Mouse (Mus musculus) forebrain, postnatal 0 days (tissue): Measurements from ENCODE around the gene Cfap65. TPM values are rescaled to one million over a fixed set of nuclear protein-coding genes. Genes with fewer than 3 reads are reported as not detected.

Experiments used
- ATAC-seq: fragments of 200-750 bp; cut with Nextera tagmentation; 2 replicates; pipeline ENCODE4 v1.8.0; 2017; ENCODE audit warnings: mild to moderate bottlenecking, moderate library complexity
- DNase-seq: peaks from one replicate; pipeline ENCODE4 v3.0.0-alpha.2; 2015
- H3K27ac ChIP-seq: fragments of 300-500 bp; sonication (generic); 2 replicates; pipeline ENCODE4 v1.5.1; 2014; ENCODE audit warnings: low read depth, mild to moderate bottlenecking, antibody characterized with exemption, low read length, moderate library complexity, mixed read lengths
- H3K27me3 ChIP-seq: fragments of 300-500 bp; sonication (generic); 2 replicates; pipeline ENCODE4 v1.6.1; 2014; ENCODE audit warnings: mild to moderate bottlenecking, low read length, mixed read lengths; ENCODE audit not compliant: insufficient read depth
- H3K36me3 ChIP-seq: fragments of 300-500 bp; sonication (generic); 2 replicates; pipeline ENCODE4 v1.6.1; 2014; ENCODE audit warnings: mild to moderate bottlenecking, moderate library complexity; ENCODE audit not compliant: insufficient read depth
- H3K4me1 ChIP-seq: fragments of 300-500 bp; sonication (generic); 2 replicates; pipeline ENCODE4 v1.6.1; 2014; ENCODE audit warnings: antibody characterized with exemption; ENCODE audit not compliant: insufficient read depth
- H3K4me2 ChIP-seq: fragments of 300-500 bp; sonication (generic); 2 replicates; pipeline ENCODE4 v1.6.1; 2014; ENCODE audit warnings: low read depth, mild to moderate bottlenecking, moderate library complexity
- H3K4me3 ChIP-seq: fragments of 300-500 bp; sonication (generic); 2 replicates; pipeline ENCODE4 v1.5.1; 2014; ENCODE audit warnings: low read depth, low read length, mixed read lengths
- H3K9ac ChIP-seq: fragments of 300-500 bp; sonication (generic); 2 replicates; pipeline ENCODE4 v1.6.1; 2014; ENCODE audit warnings: mild to moderate bottlenecking
- H3K9me3 ChIP-seq: fragments of 300-500 bp; sonication (generic); 2 replicates; pipeline ENCODE4 v1.6.1; 2016; ENCODE audit warnings: low read length
- CTCF ChIP-seq: sonication (generic); IDR thresholded peaks from 2 replicates; pipeline ENCODE4 v1.5.1; 2016; ENCODE audit warnings: antibody characterized with exemption, control low read depth, low read depth
- WGBS: fragments of 180-500 bp; shearing (Covaris S2); extraction: QIAGEN DNeasy Blood & Tissue Kit; methylation state at CpG from one replicate; pipeline ENCODE4 v1.1.7; 2014; 5-methylcytosine and 5-hydroxymethylcytosine counted together
- polyA plus RNA-seq: library from polyadenylated mRNA; unstranded; fragments of >200 nt; fragmentation: Nextera tagmentation; extraction: Ambion mirVana; gene quantifications from 2 replicates; pipeline ENCODE4 v1.2.1, GENCODE M21; 2015
- total RNA-seq: library from RNA; depleted of rRNA; stranded (reverse); fragments of >200 nt; gene quantifications from 2 replicates; pipeline ENCODE4 v1.2.3, GENCODE M21; 2014

Cfap65 gene
- total and polyA plus RNA-seq, 2 experiments from 2014 or later = 1.1 to 3.4 TPM

- Histone ChIP-seq H3K4me3 (peak overlapping the region; percentile 32), H3K36me3 (no peaks in the 10 kb centered on the region), H3K27ac (no peak overlapping the region), H3K4me1 (0 out of 2 replicates have a peak, but pooled peaks cover 18% of the 10 kb centered on the region), H3K27me3 (peaks cover 81% of the 10 kb centered on the region), H3K9me3 (no peaks in the 10 kb centered on the region), H3K9ac (0 out of 2 replicates have a peak overlapping the region, but pooled peaks have one; percentile 28), H3K4me2 (peak overlapping the region; percentile 54)
- no peak for ATAC-seq
- TF ChIP-seq CTCF = no peak
- DNase-seq = no peak
- 1% methylated on average over 77 of the region's 84 CpGs for WGBS
Observed at GRCm38 (mm10) chr1:74950576-74951490, 15.4 kb upstream of the Cfap65 start.

- no peaks in the 10 kb centered on the region for H3K36me3 ChIP-seq
- peak overlapping the region; percentile 32 for H3K4me3 ChIP-seq
- ATAC-seq = no peak
- DNase-seq = no peak
- no peak for TF ChIP-seq CTCF
- no peak overlapping the region for H3K27ac ChIP-seq
- peaks cover 81% of the 10 kb centered on the region for H3K27me3 ChIP-seq
- WGBS = 3% methylated on average over 16 of the region's 16 CpGs
- H3K4me2 ChIP-seq = peak overlapping the region; percentile 54
- H3K9me3 ChIP-seq = no peaks in the 10 kb centered on the region
- 0 out of 2 replicates have a peak, but pooled peaks cover 18% of the 10 kb centered on the region for H3K4me1 ChIP-seq
- H3K9ac ChIP-seq = no peak overlapping the region
Observed at GRCm38 (mm10) chr1:74950066-74950465, 14.7 kb upstream of the Cfap65 start.

- H3K27me3 ChIP-seq = peaks cover 77% of the 10 kb centered on the region
- H3K27ac ChIP-seq = no peak overlapping the region
- no peak overlapping the region for H3K4me2 ChIP-seq
- 0 out of 2 replicates have a peak, but pooled peaks cover 18% of the 10 kb centered on the region for H3K4me1 ChIP-seq
- TF ChIP-seq CTCF = no peak
- no peak overlapping the region for H3K9ac ChIP-seq
- DNase-seq (no peak), ATAC-seq (no peak)
- WGBS = 4% methylated on average over 24 of the region's 24 CpGs
- H3K36me3 ChIP-seq = no peaks in the 10 kb centered on the region
- H3K9me3 ChIP-seq = no peaks in the 10 kb centered on the region
- H3K4me3 ChIP-seq = no peak overlapping the region
Observed at GRCm38 (mm10) chr1:74949666-74950050, 14.3 kb upstream of the Cfap65 start.

GRCm38 (mm10) chr1:74948784-74949665, 13.6 kb upstream of the Cfap65 start:
- peak; percentile 82 for TF ChIP-seq CTCF
- ATAC-seq = peak; percentile 85
- H3K27ac ChIP-seq = no peak overlapping the region
- no peaks in the 10 kb centered on the region for H3K36me3 ChIP-seq
- 0 out of 2 replicates have a peak, but pooled peaks cover 18% of the 10 kb centered on the region for H3K4me1 ChIP-seq
- 0 out of 2 replicates have a peak overlapping the region, but pooled peaks have one; percentile 7 for H3K4me3 ChIP-seq
- H3K9ac ChIP-seq = no peak overlapping the region
- peak; percentile 69 for DNase-seq
- H3K4me2 ChIP-seq = no peak overlapping the region
- peaks cover 71% of the 10 kb centered on the region for H3K27me3 ChIP-seq
- WGBS = 4% methylated on average over 20 of the region's 20 CpGs
- no peaks in the 10 kb centered on the region for H3K9me3 ChIP-seq

GRCm38 (mm10) chr1:74947986-74948670, 12.7 kb upstream of the Cfap65 start:
- no peaks in the 10 kb centered on the region for H3K36me3 ChIP-seq
- peaks cover 63% of the 10 kb centered on the region for H3K27me3 ChIP-seq
- no peak overlapping the region for H3K27ac ChIP-seq
- TF ChIP-seq CTCF = no peak
- 1% methylated on average over 41 of the region's 41 CpGs for WGBS
- H3K4me2 ChIP-seq = peak overlapping the region; percentile 48
- DNase-seq (no peak), ATAC-seq (no peak)
- peak overlapping the region; percentile 29 for H3K4me3 ChIP-seq
- 0 out of 2 replicates have a peak, but pooled peaks cover 18% of the 10 kb centered on the region for H3K4me1 ChIP-seq
- no peaks in the 10 kb centered on the region for H3K9me3 ChIP-seq
- peak overlapping the region; percentile 31; the same call in 1 of the 2 replicates for H3K9ac ChIP-seq

GRCm38 (mm10) chr1:74941651-74942360, 6.4 kb upstream of the Cfap65 start:
- no peak overlapping the region for H3K9ac ChIP-seq
- H3K36me3 ChIP-seq = no peaks in the 10 kb centered on the region
- H3K4me1 ChIP-seq = no peaks in the 10 kb centered on the region
- H3K27me3 ChIP-seq = peaks cover 13% of the 10 kb centered on the region
- no peak overlapping the region for H3K4me3 ChIP-seq
- no peak for TF ChIP-seq CTCF
- WGBS = 59% methylated on average over 12 of the region's 12 CpGs
- H3K4me2 ChIP-seq = no peak overlapping the region
- DNase-seq (no peak), ATAC-seq (no peak)
- no peaks in the 10 kb centered on the region for H3K9me3 ChIP-seq
- H3K27ac ChIP-seq = no peak overlapping the region
